In the genomic region with DNA sequence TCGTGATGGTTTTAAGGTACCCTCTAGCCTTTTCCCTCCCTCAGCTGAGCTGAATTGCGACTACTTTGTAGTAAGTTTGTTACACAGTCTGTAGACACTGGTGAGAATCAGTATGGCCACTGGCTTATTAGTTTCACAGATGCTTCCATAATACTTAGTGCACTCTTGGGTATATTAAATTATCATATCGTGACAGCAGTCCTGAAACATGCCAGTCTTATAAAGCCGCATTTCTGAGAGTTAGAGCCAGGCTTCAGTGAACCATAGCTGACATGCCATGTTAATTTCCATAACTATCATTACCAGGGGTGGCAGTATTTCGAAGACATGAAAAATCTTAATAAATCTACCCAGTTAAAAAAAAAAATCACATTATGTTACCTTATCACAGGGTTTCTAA, we compare ENCODE assay signal across 13 mouse cellular contexts.
DNase-seq lines count a peak whose midpoint lies in the region; ATAC-seq and TF ChIP-seq lines count a peak whose summit lies in the region.
"Had no signal": no experiment of that assay in that cellular context is flagged by ENCODE, and none has a peak within 500 bp of the region (broad histone marks: within the 10 kb centered on the region; RNA-seq: fewer than 3 reads in every experiment).

No protein-coding gene starts in this region.

- no peak overlapping the region for H3K4me2 ChIP-seq in neural tube, embryonic 11.5 days (ENCODE audit: low read depth)
- no peak overlapping the region for H3K4me2 ChIP-seq in hindbrain, embryonic 14.5 days (replicated peaks)
- H3K4me2 ChIP-seq in midbrain, embryonic 14.5 days (ENCODE audit: low read length) = peak overlapping the region; percentile 46

- no peak overlapping the region for H3K4me3 ChIP-seq in neural tube, embryonic 11.5 days (ENCODE audit: low read depth, low read length)
- no peak overlapping the region for H3K4me3 ChIP-seq in hindbrain, embryonic 14.5 days (replicated peaks; ENCODE audit: low read length)
- H3K4me3 ChIP-seq in midbrain, embryonic 14.5 days (replicated peaks; ENCODE audit: low read depth, low read length) = no peak overlapping the region
- H3K4me3 ChIP-seq in heart, embryonic 10.5 days = no peak overlapping the region
- no peak overlapping the region for H3K4me3 ChIP-seq in cerebellum, adult 2 months (replicated peaks; ENCODE audit: insufficient read depth, low read depth, low read length)

- H3K9me3 ChIP-seq in neural tube, embryonic 11.5 days (ENCODE audit: control insufficient read depth, low read length) = no peaks in the 10 kb centered on the region
- no peaks in the 10 kb centered on the region for H3K9me3 ChIP-seq in hindbrain, embryonic 14.5 days (ENCODE audit: control insufficient read depth, low read length)
- no peaks in the 10 kb centered on the region for H3K9me3 ChIP-seq in midbrain, embryonic 14.5 days (ENCODE audit: control insufficient read depth, low read length)
- H3K9me3 ChIP-seq in heart, embryonic 10.5 days = no peaks in the 10 kb centered on the region

- ATAC-seq in neural tube, embryonic 11.5 days (ENCODE audit: insufficient read depth, low FRiP score, low TSS enrichment) = peak; percentile 21; the same call in 1 of the 2 replicates
- no peak; the same call in 1 of the 2 replicates for ATAC-seq in hindbrain, embryonic 14.5 days (ENCODE audit: low FRiP score)
- ATAC-seq in midbrain, embryonic 14.5 days (ENCODE audit: low FRiP score, low TSS enrichment) = peak; percentile 32; the same call in 1 of the 2 replicates
- ATAC-seq in granulocyte monocyte progenitor cell, adult 5-6 weeks (replicated peaks; ENCODE audit: poor library complexity, severe bottlenecking) = no peak
- no peak for ATAC-seq in inflammation-experienced regulatory T-cells, adult 6 months

- TF ChIP-seq POLR2A in cerebellum, adult 2 months (IDR thresholded peaks at IDR 0.05; ENCODE audit: borderline replicate concordance, insufficient read depth, low read length) = no peak

- H3K27ac ChIP-seq in neural tube, embryonic 11.5 days (ENCODE audit: low read depth, low read length) = no peak overlapping the region; the same call in 1 of the 2 replicates
- H3K27ac ChIP-seq in hindbrain, embryonic 14.5 days = peak overlapping the region; percentile 93
- H3K27ac ChIP-seq in midbrain, embryonic 14.5 days (replicated peaks; ENCODE audit: low read depth, low read length) = peak overlapping the region; percentile 90
- no peak overlapping the region for H3K27ac ChIP-seq in heart, embryonic 10.5 days
- no peak overlapping the region for H3K27ac ChIP-seq in cerebellum, adult 2 months (ENCODE audit: insufficient read depth, low read length)

- DNase-seq in neural tube, embryonic 11.5 days (ENCODE audit: low spot score) = no peak
- DNase-seq in neural tube, embryonic 10.5 days (ENCODE audit: extremely low spot score, low spot score) = no peak
- peak; percentile 58 for DNase-seq in hindbrain, embryonic 14.5 days (ENCODE audit: low spot score)
- peak; percentile 63 for DNase-seq in midbrain, embryonic 14.5 days
- no peak for DNase-seq in heart, embryonic 10.5 days (ENCODE audit: low spot score)
- no peak for DNase-seq in cerebellum, adult 2 months
- DNase-seq: heart, adult 11 months; heart, postnatal 14 days; kidney, adult 9 months; left cerebral cortex, postnatal 4 days; lung, adult 2 months had no signal

- no peak overlapping the region for H3K9ac ChIP-seq in neural tube, embryonic 11.5 days (ENCODE audit: low read length)
- H3K9ac ChIP-seq in hindbrain, embryonic 14.5 days = no peak overlapping the region
- H3K9ac ChIP-seq in midbrain, embryonic 14.5 days (replicated peaks; ENCODE audit: low read length) = no peak overlapping the region

- WGBS in neural tube, embryonic 11.5 days = 44% methylated on average over 5 of the region's 5 CpGs
- WGBS in hindbrain, embryonic 14.5 days = 23% methylated on average over 5 of the region's 5 CpGs
- WGBS in midbrain, embryonic 14.5 days = 9% methylated on average over 5 of the region's 5 CpGs
- 87% methylated on average over 5 of the region's 5 CpGs for WGBS in heart, embryonic 10.5 days
- WGBS in cerebellum, adult 2 months = 89% methylated on average over 5 of the region's 5 CpGs

- no peaks in the 10 kb centered on the region for H3K27me3 ChIP-seq in neural tube, embryonic 11.5 days (ENCODE audit: control insufficient read depth, insufficient read depth, low read length)
- H3K27me3 ChIP-seq in hindbrain, embryonic 14.5 days (ENCODE audit: control insufficient read depth, insufficient read depth, low read length) = no peaks in the 10 kb centered on the region
- H3K27me3 ChIP-seq in midbrain, embryonic 14.5 days (ENCODE audit: control insufficient read depth, insufficient read depth, low read length) = no peaks in the 10 kb centered on the region
- no peaks in the 10 kb centered on the region for H3K27me3 ChIP-seq in heart, embryonic 10.5 days (ENCODE audit: insufficient read depth, poor library complexity, severe bottlenecking)
- H3K27me3 ChIP-seq in cerebellum, adult 2 months (ENCODE audit: control insufficient read depth, insufficient read depth, low read length) = no peaks in the 10 kb centered on the region

- H3K36me3 ChIP-seq in neural tube, embryonic 11.5 days (ENCODE audit: control insufficient read depth, insufficient read depth, low read length) = no peaks in the 10 kb centered on the region
- H3K36me3 ChIP-seq in hindbrain, embryonic 14.5 days (replicated peaks; ENCODE audit: control insufficient read depth, insufficient read depth) = no peaks in the 10 kb centered on the region
- H3K36me3 ChIP-seq in midbrain, embryonic 14.5 days (ENCODE audit: control insufficient read depth, insufficient read depth, low read length) = no peaks in the 10 kb centered on the region
- no peaks in the 10 kb centered on the region for H3K36me3 ChIP-seq in heart, embryonic 10.5 days

- TF ChIP-seq CTCF in cerebellum, adult 2 months (IDR thresholded peaks at IDR 0.05; ENCODE audit: borderline replicate concordance, insufficient read depth, low read depth, low read length) = no peak

- peaks cover 4% of the 10 kb centered on the region; the same call in 1 of the 2 replicates for H3K4me1 ChIP-seq in neural tube, embryonic 11.5 days (ENCODE audit: control insufficient read depth, insufficient read depth, low read length)
- peaks cover 30% of the 10 kb centered on the region for H3K4me1 ChIP-seq in hindbrain, embryonic 14.5 days (replicated peaks; ENCODE audit: control insufficient read depth, insufficient read depth, low read length)
- peaks cover 23% of the 10 kb centered on the region for H3K4me1 ChIP-seq in midbrain, embryonic 14.5 days (ENCODE audit: control insufficient read depth, insufficient read depth, low read length)
- peaks cover 10% of the 10 kb centered on the region; the same call in 1 of the 2 replicates for H3K4me1 ChIP-seq in heart, embryonic 10.5 days
- H3K4me1 ChIP-seq in cerebellum, adult 2 months (ENCODE audit: control insufficient read depth, insufficient read depth, low read length) = peaks cover 2% of the 10 kb centered on the region; the same call in 1 of the 2 replicates

Comparison
In these comparisons a context has a peak if more than half of its experiments do, and no peak if none do; other contexts are left out.
1. ATAC-seq: peak in neural tube, embryonic 11.5 days (single experiment) and midbrain, embryonic 14.5 days (single experiment); none in hindbrain, embryonic 14.5 days (single experiment), granulocyte monocyte progenitor cell, adult 5-6 weeks (single experiment) and inflammation-experienced regulatory T-cells, adult 6 months (single experiment).
2. DNase-seq: peak in hindbrain, embryonic 14.5 days (single experiment) and midbrain, embryonic 14.5 days (single experiment); none in neural tube, embryonic 11.5 days (single experiment), neural tube, embryonic 10.5 days (single experiment), heart, embryonic 10.5 days (single experiment) and cerebellum, adult 2 months (0 of 2).
3. H3K27ac ChIP-seq: peak in hindbrain, embryonic 14.5 days (single experiment) and midbrain, embryonic 14.5 days (single experiment); none in neural tube, embryonic 11.5 days (single experiment), heart, embryonic 10.5 days (single experiment) and cerebellum, adult 2 months (single experiment).